Mouse (Mus musculus) liver, embryonic 11.5 days (tissue): Measurements from ENCODE around the gene Rps6ka5. TPM values are rescaled to one million over a fixed set of nuclear protein-coding genes. Genes with fewer than 3 reads are reported as not detected.

Experiments
- ATAC-seq: fragments of 200-750 bp; cut with Nextera tagmentation; replicated peaks from 2 replicates; pipeline ENCODE4 v1.8.0; 2017; ENCODE audit warnings: moderate number of reproducible peaks, mild to moderate bottlenecking, moderate TSS enrichment, moderate library complexity; ENCODE audit not compliant: low FRiP score
- DNase-seq: peaks from one replicate; pipeline ENCODE4 v3.0.0-alpha.2; 2017; ENCODE audit warnings: low spot score
- H3K27ac ChIP-seq: fragments of 300-500 bp; sonication (generic); 2 replicates; pipeline ENCODE4 v1.5.1; 2014; ENCODE audit warnings: mild to moderate bottlenecking, low read depth, low read length, control low read depth
- H3K27me3 ChIP-seq: fragments of 300-500 bp; sonication (generic); replicated peaks from 2 replicates; pipeline ENCODE4 v1.6.1; 2014; ENCODE audit warnings: low read length, mixed read lengths; ENCODE audit not compliant: control insufficient read depth, insufficient read depth
- H3K36me3 ChIP-seq: fragments of 300-500 bp; sonication (generic); 2 replicates; pipeline ENCODE4 v1.6.1; 2014; ENCODE audit warnings: mild to moderate bottlenecking, low read length, moderate library complexity, mixed read lengths; ENCODE audit not compliant: control insufficient read depth, insufficient read depth
- H3K4me1 ChIP-seq: fragments of 300-500 bp; sonication (generic); replicated peaks from 2 replicates; pipeline ENCODE4 v1.6.1; 2014; ENCODE audit warnings: low read length, mixed read lengths; ENCODE audit not compliant: control insufficient read depth, insufficient read depth
- H3K4me2 ChIP-seq: fragments of 300-500 bp; sonication (generic); 2 replicates; pipeline ENCODE4 v1.6.1; 2014; ENCODE audit warnings: mild to moderate bottlenecking, control low read depth, moderate library complexity
- H3K4me3 ChIP-seq: fragments of 300-500 bp; sonication (generic); 2 replicates; pipeline ENCODE4 v1.5.1; 2014; ENCODE audit warnings: low read depth, low read length, control low read depth
- H3K9ac ChIP-seq: fragments of 300-500 bp; sonication (generic); 2 replicates; pipeline ENCODE4 v1.6.1; 2014; ENCODE audit warnings: low read depth, low read length, control low read depth
- H3K9me3 ChIP-seq: fragments of 300-500 bp; sonication (generic); 2 replicates; pipeline ENCODE4 v1.6.1; 2016; ENCODE audit warnings: low read length, inconsistent platforms, mixed read lengths; ENCODE audit not compliant: control insufficient read depth
- WGBS: fragments of 180-500 bp; shearing (Covaris S2); extraction: QIAGEN DNeasy Blood & Tissue Kit; methylation state at CpG from one replicate; pipeline ENCODE4 v1.1.7; 2014; 5-methylcytosine and 5-hydroxymethylcytosine counted together
- polyA plus RNA-seq: library from polyadenylated mRNA; unstranded; fragments of >200 nt; fragmentation: Nextera tagmentation; extraction: Ambion mirVana; gene quantifications from 2 replicates; pipeline ENCODE4 v1.2.1, GENCODE M21; 2014

Rps6ka5 gene
- polyA plus RNA-seq, 1 experiment from 2014 or later, result 2.5 TPM

GRCm38 (mm10) chr12:100533209-100533608 lies 193.6 kb downstream of the Rps6ka5 start:
- no peaks in the 10 kb centered on the region for H3K27me3 ChIP-seq
- no peak for DNase-seq
- no peak for ATAC-seq
- H3K4me3 ChIP-seq, result no peak overlapping the region
- no peaks in the 10 kb centered on the region for H3K36me3 ChIP-seq
- WGBS, result 69% methylated on average over 4 of the region's 4 CpGs
- H3K9me3 ChIP-seq, result no peaks in the 10 kb centered on the region
- no peak overlapping the region for H3K9ac ChIP-seq
- H3K4me1 ChIP-seq, result peaks cover 4% of the 10 kb centered on the region; the same call in 1 of the 2 replicates
- no peak overlapping the region for H3K27ac ChIP-seq
- H3K4me2 ChIP-seq, result no peak overlapping the region

- H3K9me3 ChIP-seq, result no peaks in the 10 kb centered on the region
- no peak overlapping the region for H3K4me3 ChIP-seq
- H3K36me3 ChIP-seq, result no peaks in the 10 kb centered on the region
- DNase-seq, result no peak
- no peak overlapping the region for H3K27ac ChIP-seq
- H3K27me3 ChIP-seq, result no peaks in the 10 kb centered on the region
- no peak for ATAC-seq
- H3K4me1 ChIP-seq, result peaks cover 6% of the 10 kb centered on the region; the same call in 1 of the 2 replicates
- H3K9ac ChIP-seq, result no peak overlapping the region
- WGBS, result 67% methylated on average over 1 of the region's 1 CpGs
- no peak overlapping the region for H3K4me2 ChIP-seq
Observed at GRCm38 (mm10) chr12:100531740-100532139, 195.0 kb downstream of the Rps6ka5 start.

GRCm38 (mm10) chr12:100530871-100531270 lies 195.9 kb downstream of the Rps6ka5 start:
- Histone ChIP-seq H3K27ac (0 out of 2 replicates have a peak overlapping the region, but pooled peaks have one; percentile 13), H3K4me1 (peaks cover 6% of the 10 kb centered on the region; the same call in 1 of the 2 replicates), H3K4me2 (no peak overlapping the region), H3K9ac (no peak overlapping the region), H3K36me3 (no peaks in the 10 kb centered on the region), H3K4me3 (no peak overlapping the region), H3K9me3 (no peaks in the 10 kb centered on the region), H3K27me3 (no peaks in the 10 kb centered on the region)
- no peak for DNase-seq
- WGBS, result 40% methylated on average over 5 of the region's 5 CpGs
- ATAC-seq, result no peak

GRCm38 (mm10) chr12:100529651-100530050 lies 197.1 kb downstream of the Rps6ka5 start:
- Histone ChIP-seq H3K4me1 (peaks cover 6% of the 10 kb centered on the region; the same call in 1 of the 2 replicates), H3K4me2 (no peak overlapping the region), H3K9ac (no peak overlapping the region), H3K4me3 (no peak overlapping the region), H3K27me3 (no peaks in the 10 kb centered on the region), H3K27ac (peak overlapping the region; percentile 13; the same call in 1 of the 2 replicates), H3K36me3 (no peaks in the 10 kb centered on the region), H3K9me3 (no peaks in the 10 kb centered on the region)
- 85% methylated on average over 5 of the region's 5 CpGs for WGBS
- DNase-seq (no peak), ATAC-seq (no peak)

GRCm38 (mm10) chr12:100529172-100529571 lies 197.6 kb downstream of the Rps6ka5 start:
- H3K27me3 ChIP-seq, result no peaks in the 10 kb centered on the region
- H3K27ac ChIP-seq, result no peak overlapping the region
- no peaks in the 10 kb centered on the region for H3K36me3 ChIP-seq
- no peak overlapping the region for H3K9ac ChIP-seq
- no peak overlapping the region for H3K4me2 ChIP-seq
- ATAC-seq (no peak), DNase-seq (no peak)
- peaks cover 6% of the 10 kb centered on the region; the same call in 1 of the 2 replicates for H3K4me1 ChIP-seq
- no peak overlapping the region for H3K4me3 ChIP-seq
- no peaks in the 10 kb centered on the region for H3K9me3 ChIP-seq
- 38% methylated on average over 8 of the region's 8 CpGs for WGBS

- 57% methylated on average over 3 of the region's 3 CpGs for WGBS
- ATAC-seq (no peak), DNase-seq (no peak)
- no peaks in the 10 kb centered on the region for H3K9me3 ChIP-seq
- no peak overlapping the region for H3K9ac ChIP-seq
- no peaks in the 10 kb centered on the region for H3K36me3 ChIP-seq
- H3K4me3 ChIP-seq, result no peak overlapping the region
- H3K27ac ChIP-seq, result no peak overlapping the region
- H3K27me3 ChIP-seq, result no peaks in the 10 kb centered on the region
- 0 out of 2 replicates have a peak overlapping the region, but pooled peaks have one; percentile 15 for H3K4me2 ChIP-seq
- H3K4me1 ChIP-seq, result peaks cover 6% of the 10 kb centered on the region; the same call in 1 of the 2 replicates
Observed at GRCm38 (mm10) chr12:100528246-100528645, 198.5 kb downstream of the Rps6ka5 start.

GRCm38 (mm10) chr12:100527753-100528152 lies 199.0 kb downstream of the Rps6ka5 start:
- H3K4me3 ChIP-seq, result no peak overlapping the region
- no peak overlapping the region for H3K27ac ChIP-seq
- no peaks in the 10 kb centered on the region for H3K27me3 ChIP-seq
- peak; percentile 93 for ATAC-seq
- no peaks in the 10 kb centered on the region for H3K9me3 ChIP-seq
- no peak for DNase-seq
- 0 out of 2 replicates have a peak overlapping the region, but pooled peaks have one; percentile 44 for H3K4me2 ChIP-seq
- peaks cover 6% of the 10 kb centered on the region; the same call in 1 of the 2 replicates for H3K4me1 ChIP-seq
- H3K9ac ChIP-seq, result no peak overlapping the region
- no peaks in the 10 kb centered on the region for H3K36me3 ChIP-seq
- WGBS, result 11% methylated on average over 9 of the region's 9 CpGs

GRCm38 (mm10) chr12:100527241-100527640 lies 199.5 kb downstream of the Rps6ka5 start:
- Histone ChIP-seq H3K36me3 (no peaks in the 10 kb centered on the region), H3K4me3 (no peak overlapping the region), H3K27ac (no peak overlapping the region), H3K9ac (no peak overlapping the region), H3K4me2 (0 out of 2 replicates have a peak overlapping the region, but pooled peaks have one; percentile 44), H3K27me3 (no peaks in the 10 kb centered on the region), H3K4me1 (peaks cover 6% of the 10 kb centered on the region; the same call in 1 of the 2 replicates), H3K9me3 (no peaks in the 10 kb centered on the region)
- ATAC-seq (no peak), DNase-seq (no peak)
- WGBS, result 78% methylated on average over 9 of the region's 9 CpGs

GRCm38 (mm10) chr12:100525939-100526338 lies 200.8 kb downstream of the Rps6ka5 start:
- DNase-seq, result no peak
- no peak overlapping the region for H3K4me3 ChIP-seq
- 33% methylated on average over 1 of the region's 1 CpGs for WGBS
- no peaks in the 10 kb centered on the region for H3K36me3 ChIP-seq
- H3K9ac ChIP-seq, result no peak overlapping the region
- H3K27ac ChIP-seq, result no peak overlapping the region
- no peaks in the 10 kb centered on the region for H3K27me3 ChIP-seq
- ATAC-seq, result no peak
- H3K4me2 ChIP-seq, result no peak overlapping the region
- H3K4me1 ChIP-seq, result peaks cover 6% of the 10 kb centered on the region; the same call in 1 of the 2 replicates
- H3K9me3 ChIP-seq, result no peaks in the 10 kb centered on the region
